Mouse (Mus musculus) bone marrow macrophage, adult 2 months (primary cell): ENCODE data around the gene Ube2i.

Source experiments
- CTCF ChIP-seq: IDR thresholded peaks from 2 replicates; pipeline ENCODE4 v1.5.1; 2012; ENCODE audit warnings: low read depth, mild to moderate bottlenecking, low read length, moderate library complexity
- POLR2A ChIP-seq: IDR thresholded peaks from 2 replicates; pipeline ENCODE4 v1.6.1; 2012; ENCODE audit warnings: mild to moderate bottlenecking, low read depth, low read length, borderline replicate concordance

DNA sequence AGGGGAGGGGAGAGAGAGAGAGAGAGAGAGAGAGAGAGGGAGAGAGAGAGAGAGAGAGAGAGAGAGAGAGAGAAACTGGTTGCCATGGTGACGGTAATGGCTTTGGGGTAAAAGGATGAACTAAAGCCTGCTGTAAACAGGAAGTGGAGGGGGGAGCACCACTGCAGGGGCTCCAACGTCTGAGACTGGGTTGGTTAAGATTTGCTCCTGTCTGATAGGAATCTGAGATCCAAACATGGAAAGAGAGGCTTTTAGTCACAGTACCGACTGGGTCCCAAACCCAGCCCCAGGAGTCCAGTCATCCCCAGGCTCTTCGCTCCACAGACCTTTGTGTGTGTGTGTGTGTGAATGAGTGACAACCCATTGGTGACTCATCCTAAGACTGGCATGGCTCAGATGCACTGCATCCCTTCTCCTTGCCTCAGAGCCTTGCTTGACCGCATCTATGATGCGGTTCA lies 16.6 kb downstream of the Ube2i start:
- no peak for TF ChIP-seq CTCF
- no peak for TF ChIP-seq POLR2A
